Mouse (Mus musculus) myocyte (in vitro differentiated cells): ENCODE measurements at regions not wholly inside any gene's neighbourhood (a gene's known extent, or its start where the extent isn't known, plus 50 kb on each side); places are given as distances from the start of the nearest gene placed in this dataset.

ENCODE experiments used
- MAX ChIP-seq: IDR thresholded peaks from one replicate; pipeline ENCODE4 v1.6.1; 2011; ENCODE audit warnings: low read depth, mild to moderate bottlenecking, control low read depth
- MYOG ChIP-seq, 3 experiments: IDR thresholded peaks; one replicate each; pipeline ENCODE4 v1.6.1; 2011; ENCODE audit warnings: control low read depth in 2 of 3, low read depth in 2 of 3, mild to moderate bottlenecking in 2 of 3; ENCODE audit not compliant: insufficient read length in 2 of 3, control insufficient read depth in 1 of 3, insufficient read depth in 1 of 3
- POLR2A ChIP-seq: IDR thresholded peaks from one replicate; pipeline ENCODE4 v1.6.1; 2011; ENCODE audit warnings: low read depth, mild to moderate bottlenecking, control low read depth, moderate library complexity; ENCODE audit not compliant: insufficient read length
- REST ChIP-seq: IDR thresholded peaks from one replicate; pipeline ENCODE4 v1.6.1; 2011; ENCODE audit warnings: mild to moderate bottlenecking, control low read depth, moderate library complexity; ENCODE audit not compliant: insufficient read depth, insufficient read length
- USF1 ChIP-seq: IDR thresholded peaks from one replicate; pipeline ENCODE4 v1.6.1; 2011; ENCODE audit warnings: low read depth, mild to moderate bottlenecking, control low read depth, moderate library complexity

DNA sequence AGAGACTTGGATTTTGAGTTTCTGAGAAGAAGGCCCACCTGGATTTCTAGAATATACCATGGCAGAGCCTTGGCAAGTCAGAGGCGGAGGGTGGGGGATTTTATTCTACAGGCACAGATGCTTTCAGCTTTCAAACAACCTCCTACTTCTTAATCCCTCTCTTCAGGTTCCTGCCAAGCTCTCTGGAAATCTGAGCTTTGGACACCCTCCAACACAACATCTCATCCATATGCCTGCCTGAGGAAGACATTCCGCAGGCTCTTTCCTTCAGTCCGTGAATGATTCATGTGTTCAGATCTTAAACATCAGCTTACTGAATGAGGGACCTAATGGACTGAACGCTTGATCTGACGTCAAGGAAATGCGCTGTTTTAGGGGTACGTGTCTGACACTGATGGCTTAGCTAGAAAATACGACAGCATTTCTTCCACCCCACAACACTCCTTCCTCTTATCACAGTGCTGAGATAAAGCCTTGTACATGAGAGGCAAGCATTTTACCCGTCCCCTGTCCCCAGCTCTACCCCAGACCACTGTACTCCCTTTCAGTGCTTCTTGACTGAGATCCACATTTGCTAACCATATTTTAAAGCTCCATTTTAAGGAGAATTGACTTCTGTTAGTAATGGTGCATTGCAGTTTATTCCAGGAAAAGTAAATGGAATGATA is 97.0 kb upstream of the Galnt5 start:
- TF ChIP-seq MAX (no peak), REST (no peak), POLR2A (no peak), MYOG (IDR thresholded peaks at IDR 0.05; ENCODE audit: control insufficient read depth in 1 of 3, insufficient read depth in 1 of 3, insufficient read length in 2 of 3, low read depth in 2 of 3) (no peak), USF1 (no peak)
